Mouse (Mus musculus) stomach, embryonic 14.5 days (tissue): ENCODE measurements at regions not wholly inside any gene's neighbourhood (a gene's known extent, or its start where the extent isn't known, plus 50 kb on each side); places are given as distances from the start of the nearest gene placed in this dataset.

Experiments
- ATAC-seq: fragments of 200-750 bp; cut with Nextera tagmentation; 2 replicates; pipeline ENCODE4 v1.8.0; 2017; ENCODE audit warnings: low read depth, moderate TSS enrichment; ENCODE audit not compliant: insufficient number of reproducible peaks, insufficient read depth, low FRiP score
- H3K27ac ChIP-seq: fragments of 300-500 bp; sonication (generic); 2 replicates; pipeline ENCODE4 v1.5.1; 2014; ENCODE audit warnings: mild to moderate bottlenecking, low read length, moderate library complexity, mixed read lengths
- H3K27me3 ChIP-seq: fragments of 300-500 bp; sonication (generic); 2 replicates; pipeline ENCODE4 v1.6.1; 2014; ENCODE audit warnings: low read length, control low read depth, mixed read lengths; ENCODE audit not compliant: control insufficient read depth, insufficient read depth
- H3K36me3 ChIP-seq: fragments of 300-500 bp; sonication (generic); 2 replicates; pipeline ENCODE4 v1.6.1; 2014; ENCODE audit warnings: mild to moderate bottlenecking, control low read depth, low read length, moderate library complexity, mixed read lengths; ENCODE audit not compliant: control insufficient read depth, insufficient read depth
- H3K4me1 ChIP-seq: fragments of 300-500 bp; sonication (generic); 2 replicates; pipeline ENCODE4 v1.6.1; 2014; ENCODE audit warnings: low read length, control low read depth, mixed read lengths; ENCODE audit not compliant: control insufficient read depth, insufficient read depth
- H3K4me2 ChIP-seq: fragments of 300-500 bp; sonication (generic); replicated peaks from 2 replicates; pipeline ENCODE4 v1.6.1; 2014; ENCODE audit warnings: low read depth, low read length, control low read depth
- H3K4me3 ChIP-seq: fragments of 300-500 bp; sonication (generic); 2 replicates; pipeline ENCODE4 v1.5.1; 2014; ENCODE audit warnings: low read depth, low read length, control low read depth
- H3K9ac ChIP-seq: fragments of 300-500 bp; sonication (generic); replicated peaks from 2 replicates; pipeline ENCODE4 v1.6.1; 2014; ENCODE audit warnings: low read depth, mild to moderate bottlenecking, control low read depth, low read length, moderate library complexity, mixed read lengths
- H3K9me3 ChIP-seq: fragments of 300-500 bp; sonication (generic); 2 replicates; pipeline ENCODE4 v1.6.1; 2016; ENCODE audit warnings: low read depth, low read length, control low read depth; ENCODE audit not compliant: control insufficient read depth
- WGBS: fragments of 180-500 bp; shearing (Covaris S2); extraction: QIAGEN DNeasy Blood & Tissue Kit; methylation state at CpG from one replicate; pipeline ENCODE4 v1.1.7; 2014; 5-methylcytosine and 5-hydroxymethylcytosine counted together

GRCm38 (mm10) chr13:47647693-47648092 lies 525.2 kb downstream of the Rnf144b start:
- H3K27me3 ChIP-seq, result no peaks in the 10 kb centered on the region
- H3K4me1 ChIP-seq, result no peaks in the 10 kb centered on the region; the same call in 1 of the 2 replicates
- no peak overlapping the region for H3K4me3 ChIP-seq
- H3K27ac ChIP-seq, result no peak overlapping the region
- 62% methylated on average over 5 of the region's 5 CpGs for WGBS
- H3K9ac ChIP-seq, result no peak overlapping the region
- H3K4me2 ChIP-seq, result no peak overlapping the region
- H3K36me3 ChIP-seq, result no peaks in the 10 kb centered on the region
- no peaks in the 10 kb centered on the region for H3K9me3 ChIP-seq
- no peak for ATAC-seq

DNA sequence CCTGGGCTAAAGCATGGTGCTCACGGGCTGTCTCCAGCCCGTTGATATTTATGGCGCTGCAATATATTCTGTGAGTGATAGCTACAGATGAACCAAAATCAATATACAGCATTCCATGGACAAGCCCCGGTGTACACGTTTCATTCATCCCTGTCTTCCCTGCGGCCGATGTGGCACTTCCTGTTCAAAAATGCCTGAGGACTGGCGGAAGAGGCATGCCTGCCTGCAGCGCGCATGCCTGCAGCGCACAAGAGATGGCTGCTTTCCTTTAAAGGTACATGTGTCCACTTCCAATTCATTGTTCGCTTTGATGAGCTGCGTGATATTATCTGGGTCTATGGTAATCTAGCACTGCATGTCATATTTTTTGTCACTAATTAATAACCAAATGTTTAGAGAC lies 527.6 kb downstream of the Rnf144b start:
- Histone ChIP-seq H3K27me3 (no peaks in the 10 kb centered on the region), H3K4me1 (no peaks in the 10 kb centered on the region; the same call in 1 of the 2 replicates), H3K27ac (no peak overlapping the region), H3K9ac (no peak overlapping the region), H3K36me3 (no peaks in the 10 kb centered on the region), H3K4me2 (0 out of 2 replicates have a peak overlapping the region, but pooled peaks have one; percentile 13), H3K9me3 (no peaks in the 10 kb centered on the region), H3K4me3 (no peak overlapping the region)
- 74% methylated on average over 13 of the region's 13 CpGs for WGBS
- no peak for ATAC-seq

DNA sequence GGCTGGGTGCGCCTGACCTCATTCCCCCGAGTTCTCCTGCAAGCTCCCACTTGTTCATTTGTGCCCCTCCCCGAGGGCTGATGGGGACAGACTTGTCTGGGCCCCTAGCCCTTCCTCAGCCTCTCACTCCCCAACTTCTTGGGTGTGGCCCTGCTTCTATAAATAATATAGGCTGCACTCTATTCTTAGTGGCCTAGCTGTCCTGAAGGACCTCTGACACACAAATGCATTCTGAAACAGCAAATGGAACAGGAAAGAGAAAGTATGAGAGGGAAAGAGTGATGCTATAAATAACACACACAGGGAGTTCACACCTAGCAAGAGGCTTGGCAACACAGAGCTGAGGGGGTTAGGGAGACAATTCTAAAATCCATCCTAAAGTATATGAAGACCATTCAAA lies 544.0 kb downstream of the Rnf144b start:
- H3K36me3 ChIP-seq, result no peaks in the 10 kb centered on the region
- 58% methylated on average over 3 of the region's 3 CpGs for WGBS
- no peaks in the 10 kb centered on the region for H3K4me1 ChIP-seq
- no peaks in the 10 kb centered on the region for H3K27me3 ChIP-seq
- no peak overlapping the region for H3K27ac ChIP-seq
- H3K9me3 ChIP-seq, result no peaks in the 10 kb centered on the region
- ATAC-seq, result no peak
- no peak overlapping the region for H3K9ac ChIP-seq
- H3K4me2 ChIP-seq, result no peak overlapping the region
- no peak overlapping the region for H3K4me3 ChIP-seq

DNA sequence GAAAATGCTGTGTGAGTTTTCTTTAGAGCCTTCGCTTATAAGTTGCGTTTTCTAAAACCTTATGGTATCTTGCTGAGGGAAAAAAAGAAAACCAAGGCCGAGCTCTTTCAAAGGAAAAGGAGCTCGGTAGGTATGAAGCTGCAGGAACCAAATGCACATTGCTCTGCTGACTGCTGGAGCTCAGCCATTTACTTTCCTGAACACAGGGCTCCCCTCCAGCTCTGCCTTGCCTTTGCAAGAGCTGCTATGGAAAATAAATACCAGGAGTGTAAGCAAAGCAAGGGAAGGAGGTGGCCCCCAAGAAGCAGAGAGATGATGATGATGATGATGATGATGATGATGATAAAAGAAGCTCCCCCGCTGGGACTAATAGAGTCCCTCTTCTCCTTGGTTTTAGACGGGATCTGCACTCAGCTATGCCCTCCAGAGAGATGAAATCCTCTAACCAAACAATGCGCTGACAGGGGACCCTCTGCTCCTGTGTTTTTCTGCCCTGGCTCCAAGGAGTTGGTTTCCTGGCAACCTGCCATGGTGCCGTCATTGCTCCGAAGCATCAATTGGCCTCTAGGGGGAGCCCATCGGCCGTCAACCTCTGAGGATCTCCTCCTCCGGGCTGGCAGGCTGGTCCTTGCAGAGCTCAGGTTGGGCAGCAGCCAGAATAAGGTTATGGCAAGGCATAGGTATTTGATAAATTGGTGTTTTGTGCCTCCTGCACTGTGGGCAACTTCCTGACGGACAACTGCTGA lies 544.7 kb downstream of the Rnf144b start:
- WGBS, result 26% methylated on average over 13 of the region's 13 CpGs
- Histone ChIP-seq H3K27me3 (no peaks in the 10 kb centered on the region), H3K4me3 (no peak overlapping the region), H3K9me3 (no peaks in the 10 kb centered on the region), H3K27ac (no peak overlapping the region), H3K4me2 (no peak overlapping the region), H3K4me1 (no peaks in the 10 kb centered on the region), H3K9ac (no peak overlapping the region), H3K36me3 (no peaks in the 10 kb centered on the region)
- no peak for ATAC-seq

GRCm38 (mm10) chr13:47688131-47688530 lies 565.7 kb downstream of the Rnf144b start:
- 76% methylated on average over 3 of the region's 3 CpGs for WGBS
- Histone ChIP-seq H3K9ac (no peak overlapping the region), H3K4me3 (no peak overlapping the region), H3K9me3 (no peaks in the 10 kb centered on the region), H3K4me1 (no peaks in the 10 kb centered on the region), H3K4me2 (no peak overlapping the region), H3K36me3 (no peaks in the 10 kb centered on the region), H3K27ac (no peak overlapping the region), H3K27me3 (no peaks in the 10 kb centered on the region)
- ATAC-seq, result no peak

- no peak for ATAC-seq
- no peak overlapping the region for H3K27ac ChIP-seq
- H3K9me3 ChIP-seq, result no peaks in the 10 kb centered on the region
- H3K4me3 ChIP-seq, result no peak overlapping the region
- WGBS, result 62% methylated on average over 14 of the region's 14 CpGs
- H3K9ac ChIP-seq, result no peak overlapping the region
- no peaks in the 10 kb centered on the region for H3K36me3 ChIP-seq
- H3K4me2 ChIP-seq, result no peak overlapping the region
- no peaks in the 10 kb centered on the region for H3K4me1 ChIP-seq
- H3K27me3 ChIP-seq, result no peaks in the 10 kb centered on the region
Measured at GRCm38 (mm10) chr13:47693815-47694214, 567.2 kb upstream of the Id4 start.

- WGBS, result 76% methylated on average over 2 of the region's 2 CpGs
- no peaks in the 10 kb centered on the region for H3K36me3 ChIP-seq
- H3K9me3 ChIP-seq, result no peaks in the 10 kb centered on the region
- H3K4me3 ChIP-seq, result no peak overlapping the region
- no peak overlapping the region for H3K9ac ChIP-seq
- no peaks in the 10 kb centered on the region for H3K27me3 ChIP-seq
- H3K4me2 ChIP-seq, result no peak overlapping the region
- H3K27ac ChIP-seq, result no peak overlapping the region
- ATAC-seq, result no peak
- H3K4me1 ChIP-seq, result no peaks in the 10 kb centered on the region
Measured at GRCm38 (mm10) chr13:47695877-47696276, 565.2 kb upstream of the Id4 start.

GRCm38 (mm10) chr13:47700556-47700955 lies 560.5 kb upstream of the Id4 start:
- 68% methylated on average over 3 of the region's 3 CpGs for WGBS
- Histone ChIP-seq H3K9me3 (no peaks in the 10 kb centered on the region), H3K27me3 (no peaks in the 10 kb centered on the region), H3K4me3 (no peak overlapping the region), H3K4me1 (no peaks in the 10 kb centered on the region), H3K4me2 (no peak overlapping the region), H3K9ac (no peak overlapping the region), H3K36me3 (no peaks in the 10 kb centered on the region), H3K27ac (no peak overlapping the region)
- no peak for ATAC-seq
